Mouse (Mus musculus) spleen, postnatal 36 days (tissue): Measurements from ENCODE around the gene Aurkb.
A peak's percentile ranks its signal among the peaks of the same experiment; 100 is the strongest.
"Not testable (repeated sequence)": the region's sequence is repeated elsewhere in the genome, so short reads cannot be mapped to it uniquely, and the experiment has no call there.

Experiments
- DNase-seq, 2 experiments: peaks; one replicate each; pipeline ENCODE4 v3.0.0; 2022; ENCODE audit warnings: low spot score in 2 of 2, mixed read lengths in 1 of 2

The Aurkb gene

DNA sequence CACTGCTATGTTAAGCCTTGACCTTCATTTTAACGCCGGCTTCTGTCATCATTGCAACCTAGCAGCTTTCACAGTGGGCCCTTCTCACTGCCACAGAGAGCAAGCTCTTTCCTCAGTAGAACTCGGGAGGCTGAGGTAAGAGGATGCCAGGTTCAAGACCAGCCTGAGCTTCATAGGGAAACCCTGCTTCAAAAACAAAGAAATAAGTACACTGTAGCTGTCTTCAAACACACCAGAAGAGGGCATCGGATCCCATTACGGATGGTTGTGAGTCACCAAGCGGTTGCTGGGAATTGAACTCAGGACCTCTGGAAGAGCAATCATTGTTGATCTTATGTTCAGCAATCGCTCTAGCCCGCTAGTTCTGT lies 35.4 kb downstream of the Aurkb start:
- DNase-seq = no peak

DNA sequence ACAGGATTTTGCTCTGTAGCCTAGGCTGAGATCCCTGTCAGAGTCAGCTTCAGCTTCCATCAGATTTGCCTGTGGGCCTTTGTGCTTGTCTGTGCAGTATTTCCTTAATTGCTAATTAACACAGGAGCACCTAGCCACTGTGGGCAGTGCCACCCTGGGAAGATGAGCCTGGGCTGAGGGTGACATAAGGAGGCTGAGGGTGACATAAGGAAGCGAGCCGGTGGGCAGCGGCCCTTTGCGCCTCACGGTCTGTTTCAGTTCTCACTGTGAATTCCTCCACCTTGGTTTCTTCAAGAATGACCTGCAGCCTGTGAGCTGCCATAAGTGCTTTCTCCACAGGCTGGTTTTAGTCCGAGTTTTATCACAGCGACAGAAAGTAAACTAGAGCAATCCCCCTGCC lies 36.2 kb downstream of the Aurkb start:
- DNase-seq = no peak

DNA sequence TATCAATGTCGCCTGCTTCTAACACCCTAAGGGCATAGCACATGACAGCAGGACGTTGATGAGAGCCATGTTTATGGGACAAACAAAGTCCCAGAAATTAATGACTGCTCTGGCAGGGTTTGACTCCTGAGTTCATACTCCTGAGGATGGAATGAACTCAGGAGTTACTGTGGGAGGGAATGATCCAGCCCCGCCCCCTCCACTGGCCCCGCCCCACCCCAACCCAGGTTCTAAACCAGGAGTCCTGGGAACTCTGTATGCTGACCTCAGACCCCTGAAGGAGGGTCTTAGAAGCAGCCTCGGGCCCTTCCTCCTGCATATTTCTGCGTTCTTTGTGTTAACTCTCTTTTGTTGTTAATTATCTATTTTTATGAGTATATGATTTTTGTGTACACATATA lies 40.2 kb downstream of the Aurkb start:
- DNase-seq = no peak

DNA sequence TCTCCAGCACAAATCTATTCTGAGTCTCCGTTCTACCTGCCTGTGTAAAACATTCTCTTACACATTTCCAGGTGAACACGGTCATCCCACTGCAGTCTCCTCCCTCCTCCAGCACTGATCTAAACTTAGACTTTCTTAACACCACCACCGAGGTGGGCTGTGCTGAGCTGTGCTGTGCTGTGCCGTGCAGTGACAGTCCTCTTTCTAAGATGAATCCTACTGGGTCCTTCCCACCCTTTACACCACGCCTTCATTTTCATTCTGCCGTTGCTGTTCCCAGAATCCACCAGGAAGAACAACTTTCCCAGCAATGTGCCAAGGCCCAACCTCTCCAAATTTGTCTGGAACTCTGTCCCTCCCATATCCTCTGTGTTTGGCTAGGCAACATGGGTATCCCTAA lies 40.9 kb downstream of the Aurkb start:
- no peak for DNase-seq

DNA sequence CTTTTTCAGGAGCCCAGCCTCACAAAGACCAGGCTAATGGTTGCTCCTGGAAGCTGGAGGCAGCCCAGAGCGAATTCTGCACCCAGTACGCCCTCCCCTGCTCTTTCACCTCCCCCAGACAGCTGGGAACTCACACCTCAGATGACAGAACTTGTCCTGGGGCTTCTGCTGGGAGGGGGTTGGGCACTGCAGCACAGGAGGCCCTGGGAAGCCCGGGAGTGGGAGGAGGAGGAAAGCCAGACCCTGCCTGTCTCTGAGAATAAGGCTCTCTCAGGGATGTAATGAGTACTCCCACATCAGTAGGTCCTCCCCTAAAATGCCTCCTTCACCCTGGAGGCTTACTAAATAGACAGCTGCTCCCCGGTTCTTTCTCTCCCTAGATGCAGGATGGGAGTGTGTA lies 41.6 kb downstream of the Aurkb start:
- no peak for DNase-seq

DNA sequence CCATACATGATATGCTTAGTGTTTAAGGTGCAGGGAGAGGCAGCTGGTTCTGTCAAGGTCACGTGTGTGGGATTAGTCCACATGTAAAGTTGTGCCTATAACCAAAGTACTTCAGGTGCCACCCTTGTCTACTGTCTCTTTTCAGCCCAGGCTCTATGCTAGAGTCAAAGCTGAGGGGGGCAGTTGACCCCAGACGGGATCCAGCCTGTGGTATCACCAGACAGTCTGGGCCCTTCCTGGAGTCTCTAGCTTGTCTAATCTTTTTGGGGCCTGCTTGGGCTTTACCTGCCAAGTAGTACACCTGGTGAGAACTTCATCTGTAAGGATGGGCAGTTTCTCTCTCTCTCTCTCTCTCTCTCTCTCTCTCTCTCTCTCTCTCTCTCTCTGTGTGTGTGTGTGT lies 42.1 kb downstream of the Aurkb start:
- no peak for DNase-seq

DNA sequence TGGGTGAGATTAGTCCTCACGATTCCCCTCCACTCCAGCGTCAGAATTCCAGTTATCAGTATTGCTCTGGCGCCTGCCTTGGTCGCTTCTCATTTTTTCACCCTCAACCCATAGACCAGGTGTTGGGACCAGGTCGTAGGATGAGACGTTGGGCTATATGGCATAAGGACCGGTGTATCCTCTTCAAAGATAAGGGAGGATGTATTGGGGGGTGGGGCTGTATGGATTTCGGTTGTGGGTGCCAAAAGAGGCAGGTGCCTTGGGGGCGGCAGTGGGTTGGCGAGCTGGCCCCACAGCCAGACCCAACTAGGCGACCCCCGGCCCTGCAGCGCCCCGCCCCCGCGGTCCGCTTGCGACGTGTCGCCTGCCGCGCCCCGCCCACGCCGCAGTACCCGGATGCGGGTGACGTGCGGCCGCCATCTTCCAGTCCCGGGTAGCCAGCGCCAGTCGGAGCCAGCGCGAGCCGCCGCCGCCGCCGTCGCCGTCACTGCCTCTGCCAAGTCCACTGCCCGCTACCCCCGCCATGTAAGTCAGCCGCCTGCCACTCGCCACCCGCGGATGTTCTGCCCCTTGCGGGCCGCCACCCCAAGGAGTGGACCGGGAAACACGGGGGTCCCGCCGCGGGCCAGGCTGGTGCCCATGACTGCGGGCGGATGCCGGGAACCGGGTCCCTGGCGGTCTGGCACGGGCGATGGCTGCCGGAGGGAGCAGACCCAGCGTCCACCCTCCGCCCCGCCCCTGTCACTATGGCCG lies 42.8 kb downstream of the Aurkb start, which contains the start of gene Vamp2:
Gene Vamp2 (plus strand): TSS at position 388 of the 753 bp plus-strand sequence.
- DNase-seq = peak; percentile 84 to 86

DNA sequence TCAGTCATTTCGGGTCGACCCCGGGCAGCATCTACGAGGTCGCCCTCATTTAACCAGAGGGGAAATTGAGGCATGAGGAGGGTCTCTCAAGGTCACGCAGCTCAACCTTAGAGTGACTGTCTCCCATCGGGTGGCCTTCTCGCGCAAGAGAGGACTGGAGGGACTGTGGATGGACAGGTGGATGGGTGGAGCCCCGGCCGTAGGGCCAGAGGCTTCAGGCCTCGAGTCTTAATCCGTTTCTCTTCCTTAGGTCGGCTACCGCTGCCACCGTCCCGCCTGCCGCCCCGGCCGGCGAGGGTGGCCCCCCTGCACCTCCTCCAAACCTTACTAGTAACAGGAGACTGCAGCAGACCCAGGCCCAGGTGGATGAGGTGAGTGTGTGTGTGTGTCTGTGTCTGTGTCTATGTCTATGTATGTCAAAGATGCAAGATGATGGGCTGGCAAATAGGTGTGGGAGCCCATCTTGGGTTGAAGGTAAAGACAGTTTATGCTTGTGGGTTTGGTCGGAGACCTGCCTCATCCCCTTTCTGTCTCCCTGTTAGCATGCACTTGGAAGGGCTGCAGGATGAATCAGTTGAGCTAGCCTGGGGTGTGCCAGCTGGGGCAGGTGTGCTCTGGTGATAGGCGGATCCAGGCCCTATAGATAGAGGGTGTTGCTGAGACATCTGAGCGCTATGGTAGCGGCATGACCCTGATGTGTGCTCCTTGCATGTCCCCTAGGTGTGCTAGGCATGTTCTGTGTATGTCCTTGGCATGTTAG lies 43.6 kb downstream of the Aurkb start:
- DNase-seq = peak in 1 of 2 experiments; percentile 58

DNA sequence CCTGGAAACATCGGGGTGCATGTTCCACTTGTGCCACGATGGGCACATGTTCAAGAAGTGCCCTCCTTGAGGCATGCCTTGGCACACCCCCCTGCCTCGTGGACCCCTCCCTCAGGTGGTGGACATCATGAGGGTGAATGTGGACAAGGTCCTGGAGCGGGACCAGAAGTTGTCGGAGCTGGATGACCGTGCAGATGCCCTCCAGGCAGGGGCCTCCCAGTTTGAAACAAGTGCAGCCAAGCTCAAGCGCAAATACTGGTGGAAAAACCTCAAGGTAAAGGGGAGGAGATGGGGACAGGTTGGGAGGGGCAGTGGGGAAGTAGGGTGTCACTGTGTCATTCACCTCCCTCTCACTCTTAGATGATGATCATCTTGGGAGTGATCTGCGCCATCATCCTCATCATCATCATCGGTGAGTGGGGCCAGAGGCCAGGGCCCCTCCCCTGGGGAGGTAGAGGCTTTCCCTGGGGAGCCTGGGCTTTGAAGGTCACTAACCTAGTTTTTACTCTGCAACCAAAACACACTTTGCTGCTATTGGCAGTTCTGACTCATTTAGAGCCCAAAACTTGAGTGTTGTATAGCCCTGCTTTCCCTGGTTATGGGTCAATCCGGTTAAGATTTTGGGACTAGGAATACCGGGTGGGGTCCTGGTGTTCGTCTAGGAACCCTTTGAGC lies 44.3 kb downstream of the Aurkb start:
- no peak for DNase-seq

DNA sequence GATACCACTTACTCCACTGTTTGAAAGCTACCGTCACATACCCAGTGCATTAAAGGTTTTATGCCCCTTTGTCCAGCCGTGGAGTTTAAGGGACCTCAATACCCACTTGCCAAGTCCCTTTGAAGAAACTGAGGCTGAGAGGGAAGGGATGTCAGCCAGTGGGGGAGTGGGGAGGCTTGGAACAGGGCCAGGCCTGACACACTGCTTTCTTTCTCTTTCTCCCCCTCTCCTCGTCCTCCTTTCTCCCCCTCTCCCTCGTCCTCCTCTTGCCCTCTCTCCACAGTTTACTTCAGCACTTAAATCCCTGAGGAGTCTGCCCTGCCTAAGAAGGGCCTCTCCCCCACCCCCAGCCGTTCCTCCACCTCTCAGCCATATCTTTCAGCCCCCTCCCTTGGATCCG lies 44.9 kb downstream of the Aurkb start:
- no peak for DNase-seq

DNA sequence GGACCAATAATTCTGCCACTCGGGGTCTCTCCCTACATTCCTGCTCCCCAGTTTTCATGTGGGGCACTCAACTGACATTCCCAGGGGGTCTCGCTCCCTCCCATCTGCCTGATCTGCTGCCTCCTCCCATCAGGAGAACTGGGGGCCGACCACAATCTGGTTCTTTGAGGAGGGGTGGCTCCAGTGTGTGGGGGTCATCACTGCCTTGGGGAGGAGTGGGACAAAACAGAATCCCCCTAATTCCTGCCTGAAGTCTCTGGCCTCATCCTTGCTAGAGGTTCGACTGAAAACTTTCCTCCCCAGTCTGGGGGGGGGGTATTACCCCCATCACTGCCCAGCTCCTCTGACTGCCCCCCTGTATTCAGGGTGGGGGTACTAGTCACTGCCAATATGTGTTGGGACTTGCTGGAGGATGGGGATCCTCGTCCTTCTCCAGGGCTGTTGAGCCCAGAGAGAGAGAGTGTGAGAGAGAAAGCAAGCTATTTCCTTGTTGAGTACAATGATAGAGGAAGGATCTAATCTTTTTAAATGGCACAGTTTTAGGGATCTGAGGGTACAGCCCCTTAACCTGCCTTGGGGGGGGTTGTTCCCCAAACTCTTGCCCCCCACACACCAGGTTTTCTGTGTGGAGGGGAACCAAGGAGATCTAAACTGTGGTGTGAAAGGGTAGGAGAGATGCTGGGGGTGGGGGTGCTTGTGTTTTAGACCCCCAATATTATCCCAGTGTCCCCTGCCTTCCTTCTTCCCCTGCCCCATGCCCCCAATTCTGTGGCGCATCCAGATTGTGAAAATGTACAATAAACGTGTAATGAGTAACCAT lies 46.3 kb downstream of the Aurkb start:
- no peak for DNase-seq

DNA sequence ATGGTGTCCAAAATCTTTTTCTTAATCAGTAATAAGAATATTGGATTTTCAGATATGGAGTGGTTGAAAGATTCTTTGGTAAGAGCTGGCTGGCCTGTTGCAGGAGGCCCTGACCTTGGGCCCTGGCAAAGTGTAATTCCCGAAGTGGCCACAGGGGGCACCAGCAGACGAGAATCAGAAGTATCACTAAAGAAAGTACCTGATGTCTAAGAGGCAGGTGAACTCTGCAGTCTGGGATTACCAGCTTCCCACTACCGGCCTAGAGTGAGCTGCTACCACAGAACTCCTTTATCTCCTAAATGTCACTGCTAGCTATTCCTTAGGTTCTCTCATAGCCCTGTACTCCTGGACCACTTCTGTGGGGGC lies 46.9 kb downstream of the Aurkb start:
- peak; percentile 80 to 86 for DNase-seq

DNA sequence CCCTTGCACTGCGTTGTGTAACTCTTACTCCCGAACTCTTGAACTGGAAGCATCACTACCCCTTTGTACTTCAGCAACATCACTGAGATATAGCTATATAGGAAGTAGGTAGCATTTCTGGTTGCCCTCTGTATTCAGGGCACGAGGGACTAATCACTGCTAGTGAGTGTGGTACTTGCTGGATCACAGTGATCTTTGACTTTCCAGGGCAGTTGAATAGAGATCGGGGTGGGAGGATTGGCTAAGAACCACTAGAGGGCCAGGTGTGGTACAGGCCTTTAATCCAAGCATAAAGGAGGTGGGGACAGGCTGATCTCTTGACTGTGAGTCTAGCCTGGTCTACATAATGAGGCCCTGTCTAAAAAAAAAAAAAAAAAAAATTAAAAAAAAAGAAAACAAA lies 47.4 kb downstream of the Aurkb start:
- no peak for DNase-seq

DNA sequence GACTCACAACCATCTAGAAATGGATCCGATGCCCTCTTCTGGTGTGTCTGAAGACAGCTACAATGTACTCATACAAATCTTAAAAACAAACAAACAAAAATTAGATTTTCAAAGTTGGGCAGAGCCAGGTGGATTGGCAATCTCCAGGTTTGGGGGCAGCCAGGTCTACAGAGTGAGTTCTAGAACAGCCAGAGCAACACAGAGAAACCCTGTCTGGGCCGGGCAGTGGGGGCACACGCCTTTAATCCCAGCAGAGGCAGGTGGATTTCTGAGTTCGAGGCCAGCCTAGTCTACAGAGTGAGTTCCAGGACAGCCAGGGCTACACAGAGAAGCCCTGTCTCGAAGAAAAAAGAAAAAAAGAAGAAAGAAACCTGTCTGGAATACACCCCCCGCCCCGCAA lies 48.4 kb downstream of the Aurkb start:
- not testable (repeated sequence) for DNase-seq

DNA sequence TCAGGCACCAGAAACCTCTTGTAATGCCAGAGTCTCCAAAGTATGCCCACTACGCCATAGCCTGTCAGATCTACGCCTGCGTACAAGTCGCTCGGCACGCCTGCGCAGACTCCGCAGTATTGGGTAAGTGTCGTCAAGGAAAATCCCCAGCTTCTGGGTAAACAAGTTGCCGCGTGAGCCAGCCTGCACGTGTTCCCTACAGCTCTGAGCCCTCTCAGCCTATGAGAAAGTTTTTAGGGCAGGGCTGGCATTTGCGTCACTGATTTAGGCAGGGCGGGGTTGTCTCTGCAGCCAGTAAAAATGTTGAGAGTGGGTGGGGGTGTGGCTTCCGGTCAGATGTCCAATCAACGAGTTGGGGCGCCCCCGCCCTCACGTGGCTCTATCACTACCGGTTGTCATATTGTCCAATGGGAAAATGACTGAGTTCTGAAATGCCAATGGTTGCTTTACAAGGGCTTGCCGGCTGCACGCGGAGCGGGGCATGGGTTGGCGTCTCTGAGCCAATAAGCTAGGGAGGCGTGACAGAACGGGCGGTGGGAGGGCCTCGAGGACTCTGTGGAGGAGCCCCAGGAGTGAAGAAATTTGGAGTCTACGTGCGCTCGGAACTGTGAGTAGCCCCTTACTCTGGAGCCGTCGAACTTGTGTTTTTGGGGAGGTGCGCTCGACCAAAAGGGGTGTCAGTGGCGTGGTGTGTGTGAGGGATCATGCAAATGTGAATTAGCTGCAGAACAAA lies 49.4 kb downstream of the Aurkb start, which contains the start of gene Per1:
Gene Per1 (plus strand): TSS at position 521 of the 733 bp plus-strand sequence.
- DNase-seq = peak; percentile 99 to 100

DNA sequence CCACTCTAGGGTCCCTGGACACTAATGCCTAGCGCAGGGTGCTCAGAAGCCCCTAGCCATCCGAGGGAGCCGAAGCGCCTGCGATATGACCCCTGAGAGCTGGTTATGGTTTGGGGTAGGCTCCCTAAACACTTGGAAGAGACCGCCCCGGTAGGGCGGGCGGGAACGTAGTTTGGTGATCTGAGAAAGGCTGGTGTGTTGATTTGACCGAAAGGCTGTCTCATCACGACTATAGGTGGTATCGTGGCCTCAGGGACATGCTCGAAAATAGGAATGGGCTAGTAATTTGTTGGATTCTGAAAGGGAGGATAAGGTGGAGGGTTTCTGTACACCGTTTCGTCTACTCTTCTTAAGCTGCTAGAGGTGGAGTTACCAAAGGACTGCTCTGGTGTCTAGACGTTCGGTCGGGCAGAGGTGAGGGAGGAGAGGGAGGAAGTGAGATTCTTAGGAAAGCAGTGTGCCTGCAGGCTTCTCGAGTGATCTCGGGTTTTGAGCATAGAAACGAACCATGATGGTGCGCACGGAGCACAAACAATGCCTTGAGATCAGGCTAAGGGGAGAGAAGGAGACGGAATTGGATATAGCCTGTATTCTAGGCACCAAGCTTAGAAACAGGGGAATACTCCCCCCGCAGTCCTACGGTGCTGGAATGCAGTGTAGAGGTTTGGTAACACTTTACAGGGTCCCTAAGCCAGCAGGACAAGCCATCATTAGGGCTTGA lies 50.2 kb downstream of the Aurkb start:
- peak; percentile 48 to 55 for DNase-seq

DNA sequence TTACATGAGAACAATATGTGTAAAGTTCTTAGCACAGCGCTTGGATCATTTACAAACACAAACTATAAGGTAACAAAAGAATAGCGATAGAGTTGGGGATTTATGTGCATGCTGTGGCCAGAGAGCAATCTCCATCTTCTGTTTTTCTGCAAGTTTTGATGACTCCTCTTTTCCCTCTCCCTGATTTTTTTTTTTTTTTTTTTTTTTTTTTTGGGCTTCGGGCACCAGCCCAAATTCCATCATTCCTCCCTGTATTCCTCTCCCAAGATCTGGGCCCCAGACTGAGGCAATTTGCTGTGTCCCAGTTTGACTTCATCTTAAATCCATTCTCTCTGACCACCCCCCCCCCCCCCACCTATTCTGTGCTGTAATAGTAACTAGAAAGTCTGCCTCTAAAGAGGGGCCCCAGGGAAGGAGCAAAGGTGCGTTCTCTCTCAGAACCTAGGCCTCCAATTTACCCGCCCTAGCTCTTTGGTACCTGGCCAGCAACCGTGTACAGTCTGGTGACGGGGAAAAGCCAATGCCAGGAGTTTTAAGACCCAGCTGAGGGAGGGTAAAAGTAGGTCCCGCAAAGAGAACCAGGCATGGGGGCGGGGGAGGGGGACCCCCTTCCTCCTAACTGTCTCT lies 51.0 kb downstream of the Aurkb start:
- no peak for DNase-seq

DNA sequence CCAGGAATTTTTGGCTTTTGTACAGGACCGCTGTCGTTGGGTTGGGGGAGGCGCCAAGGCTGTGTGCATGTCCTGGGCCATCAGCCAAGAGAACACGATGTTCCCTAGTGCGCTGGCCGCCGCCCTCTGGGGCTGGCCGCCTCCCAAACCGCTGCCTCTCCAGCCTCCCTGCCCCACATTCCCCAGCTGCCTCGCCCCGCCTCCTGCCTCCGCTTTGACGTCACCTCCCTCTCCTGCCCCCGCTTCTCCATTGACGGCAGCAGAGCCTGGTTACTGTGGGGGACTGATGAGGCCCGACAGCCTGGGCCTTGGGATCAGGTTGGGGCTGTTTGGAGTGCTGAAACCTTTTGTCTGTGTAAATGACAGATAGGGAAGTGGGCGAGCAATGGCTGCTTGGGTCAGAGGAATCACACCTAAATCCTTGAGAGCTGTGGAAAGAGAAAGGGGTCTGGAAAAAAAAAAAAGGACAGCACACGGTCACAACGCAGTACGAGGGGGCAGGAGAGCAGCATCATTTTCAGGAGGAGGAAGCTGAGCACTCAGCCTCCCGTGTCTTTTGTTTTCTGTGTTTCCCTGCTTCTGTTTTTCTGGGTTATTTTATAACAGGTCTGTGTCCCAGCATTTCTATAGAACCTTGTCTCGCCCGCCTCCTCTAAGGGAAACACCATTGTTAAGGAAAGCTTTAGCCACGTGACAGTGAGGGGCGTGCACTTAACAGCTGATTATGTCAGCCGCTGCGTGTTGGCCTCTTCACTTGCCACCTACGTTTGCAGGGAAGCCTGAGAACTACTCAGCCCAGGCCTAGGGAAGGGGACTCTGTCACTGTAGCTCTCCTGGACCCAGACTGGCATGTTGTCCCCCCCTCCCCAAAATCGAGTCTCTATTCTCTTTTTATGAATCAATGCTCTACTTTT lies 51.8 kb downstream of the Aurkb start:
- peak; percentile 92 to 93 for DNase-seq
